Mouse (Mus musculus) heart, adult 2 months (tissue): ENCODE measurements at regions not wholly inside any gene's neighbourhood (a gene's known extent, or its start where the extent isn't known, plus 50 kb on each side); places are given as distances from the start of the nearest gene placed in this dataset.

Source experiments
- CTCF ChIP-seq: fragments of 200-600 bp; IDR thresholded peaks from 2 replicates; pipeline ENCODE4 v1.8.1; 2022; ENCODE audit warnings: antibody characterized with exemption, mild to moderate bottlenecking, moderate library complexity
- EP300 ChIP-seq: fragments of 200-500 bp; IDR thresholded peaks from 2 replicates; pipeline ENCODE4 v1.6.1; 2011; ENCODE audit warnings: low read depth, low read length, control low read depth; ENCODE audit not compliant: insufficient read depth
- POLR2A ChIP-seq: fragments of 200-500 bp; IDR thresholded peaks from 2 replicates; pipeline ENCODE4 v1.6.1; 2011; ENCODE audit warnings: mild to moderate bottlenecking, low read depth, low read length, control low read depth; ENCODE audit not compliant: insufficient read depth

- TF ChIP-seq CTCF (no peak), POLR2A (no peak), EP300 (no peak)
These were observed 867.1 kb upstream of the Slit2 start for GRCm38 (mm10) chr5:47115882-47116281.
